Mouse (Mus musculus) left cerebral cortex, postnatal 10 days (tissue): ENCODE measurements around the gene Gm28305. TPM values are rescaled to one million over a fixed set of nuclear protein-coding genes. Genes with fewer than 3 reads are reported as not detected.

ENCODE experiments used
- DNase-seq, 2 experiments: peaks; one replicate each; pipeline ENCODE4 v3.0.0; 2021 to 2022; ENCODE audit warnings: low spot score in 2 of 2, mixed read lengths in 1 of 2; ENCODE audit errors: extremely low spot score in 1 of 2
- intact Hi-C: fragments of 180-260 bp; cut with DNase I; formaldehyde crosslinking; loops from one replicate; pipeline ENCODE4 v1.15.1; 2025
- total RNA-seq, 2 experiments: library from RNA; stranded (reverse); gene quantifications; 2 replicates each; pipeline ENCODE4 v1.2.3; 2021

Gm28305 gene
- total RNA-seq = not detected

- DNase-seq = no peak
- intact Hi-C loops = no loop called here
Observed at GRCm38 (mm10) chr9:104040362-104040761, at the start of gene Gm28305. Gene Gm28305, plus strand, starts transcription at chr9:104040662.

GRCm38 (mm10) chr9:103996496-103996895, 44.0 kb upstream of the Gm28305 start:
- intact Hi-C loops = loop anchor here (2.0 to 5.0 kb wide), 2 partner anchors 236 to 374 kb away; partner anchors contain the start of gene Tmem108
- peak; percentile 29 to 34 for DNase-seq

- intact Hi-C loops = no loop called here
- DNase-seq = no peak
Observed at GRCm38 (mm10) chr9:104000601-104001000, 39.9 kb upstream of the Gm28305 start.

GRCm38 (mm10) chr9:104001921-104002859, 38.3 kb upstream of the Gm28305 start, which contains the start of gene Nphp3:
Gene Nphp3, plus strand, starts transcription at chr9:104002544.
- DNase-seq = peak; percentile 99 to 100
- intact Hi-C loops = no loop called here

GRCm38 (mm10) chr9:104002913-104003330, 37.5 kb upstream of the Gm28305 start:
- DNase-seq = peak; percentile 54 to 86
- intact Hi-C loops = no loop called here

GRCm38 (mm10) chr9:104014526-104014925, 25.9 kb upstream of the Gm28305 start:
- DNase-seq = no peak
- intact Hi-C loops = no loop called here

- DNase-seq = no peak
- intact Hi-C loops = no loop called here
Observed at GRCm38 (mm10) chr9:104021026-104021425, 19.4 kb upstream of the Gm28305 start.

- no peak for DNase-seq
- intact Hi-C loops = no loop called here
Observed at GRCm38 (mm10) chr9:104027186-104027585, 13.3 kb upstream of the Gm28305 start.

- intact Hi-C loops = no loop called here
- no peak for DNase-seq
Observed at GRCm38 (mm10) chr9:104029861-104030260, 10.6 kb upstream of the Gm28305 start.

- DNase-seq = no peak
- intact Hi-C loops = no loop called here
Observed at GRCm38 (mm10) chr9:104034231-104034630, 6.2 kb upstream of the Gm28305 start.

- no peak for DNase-seq
- intact Hi-C loops = no loop called here
Observed at GRCm38 (mm10) chr9:104034718-104035117, 5.7 kb upstream of the Gm28305 start.

GRCm38 (mm10) chr9:104035261-104036015, 5.0 kb upstream of the Gm28305 start:
- intact Hi-C loops = no loop called here
- DNase-seq = peak; percentile 33 to 85

- intact Hi-C loops = no loop called here
- DNase-seq = no peak
Observed at GRCm38 (mm10) chr9:104038266-104038665, 2.2 kb upstream of the Gm28305 start.

- intact Hi-C loops = no loop called here
- no peak for DNase-seq
Observed at GRCm38 (mm10) chr9:104039031-104039695, 1.3 kb upstream of the Gm28305 start.

- intact Hi-C loops = no loop called here
- DNase-seq = no peak
Observed at GRCm38 (mm10) chr9:104039742-104040141, 720 bp upstream of the Gm28305 start.

GRCm38 (mm10) chr9:104043676-104044075, 3.2 kb downstream of the Gm28305 start:
- DNase-seq = no peak

GRCm38 (mm10) chr9:104051028-104051427, 10.6 kb downstream of the Gm28305 start:
- intact Hi-C loops = loop anchor here (5.0 kb wide), 1 partner anchor 136 kb away; no protein-coding TSS in a partner anchor
- DNase-seq = no peak

More at GRCm38 (mm10) chr9:104043676-104044075, 3.2 kb downstream of the Gm28305 start:
- intact Hi-C loops = no loop called here

- peak; percentile 48 to 89 for DNase-seq
- intact Hi-C loops = no loop called here
Observed at GRCm38 (mm10) chr9:104062430-104063243, 22.2 kb downstream of the Gm28305 start, which contains the start of gene Uba5. Gene Uba5, minus strand, starts transcription at chr9:104063134.
